Mouse (Mus musculus) E14TG2a.4 (cell line): ENCODE data around the gene Ids.
"Not testable (repeated sequence)": the region's sequence is repeated elsewhere in the genome, so short reads cannot be mapped to it uniquely, and the experiment has no call there.

Source experiments
- CTCF ChIP-seq: conservative IDR thresholded peaks from 2 replicates; pipeline ENCODE4 v1.5.1; 2014; ENCODE audit warnings: low read length
- NANOG ChIP-seq: IDR thresholded peaks from 2 replicates; pipeline ENCODE4 v1.6.1; 2014; ENCODE audit warnings: borderline replicate concordance, low read length, mixed read lengths
- POU5F1 ChIP-seq: IDR thresholded peaks from 2 replicates; pipeline ENCODE4 v1.6.1; 2014; ENCODE audit warnings: low read length, borderline replicate concordance

GRCm38 (mm10) chrX:70392636-70393035 is 27.8 kb upstream of the Ids start:
- TF ChIP-seq CTCF, POU5F1, NANOG: not testable (repeated sequence)
